Mouse (Mus musculus): ENCODE data around the gene Cxcr4.

DNA sequence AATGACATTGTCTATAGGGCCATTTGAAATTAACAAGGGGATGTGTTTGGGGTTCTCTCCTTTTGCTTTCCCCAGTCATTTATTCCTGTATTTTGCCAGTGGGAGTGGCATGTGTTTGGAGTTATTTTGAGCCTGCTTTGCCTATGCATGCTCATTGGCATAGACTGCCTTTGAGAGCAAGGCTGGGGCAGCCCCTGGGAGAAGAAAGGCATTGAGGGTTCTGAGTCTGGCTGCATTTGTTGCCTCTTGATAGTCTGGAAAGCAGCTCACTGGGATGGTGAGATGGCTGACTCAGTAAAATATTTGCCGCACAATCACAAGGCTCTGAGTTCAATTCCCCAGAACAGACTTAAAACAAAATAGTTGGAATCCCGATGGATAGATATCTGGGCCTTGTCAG, 8.5 kb upstream of the Cxcr4 start:
- TF ChIP-seq CTCF (IDR thresholded peaks at IDR 0.05; ENCODE audit: borderline replicate concordance, control insufficient read depth, extremely low read depth, insufficient read depth, low read length, poor library complexity) (no peak), POLR2A (IDR thresholded peaks at IDR 0.05; ENCODE audit: control insufficient read depth, extremely low read depth, insufficient read depth, low read length, poor library complexity) (no peak)

Data from thymus, adult 2 months (tissue).